Comparison of ENCODE assay signal across 26 mouse cellular contexts in the genomic region with DNA sequence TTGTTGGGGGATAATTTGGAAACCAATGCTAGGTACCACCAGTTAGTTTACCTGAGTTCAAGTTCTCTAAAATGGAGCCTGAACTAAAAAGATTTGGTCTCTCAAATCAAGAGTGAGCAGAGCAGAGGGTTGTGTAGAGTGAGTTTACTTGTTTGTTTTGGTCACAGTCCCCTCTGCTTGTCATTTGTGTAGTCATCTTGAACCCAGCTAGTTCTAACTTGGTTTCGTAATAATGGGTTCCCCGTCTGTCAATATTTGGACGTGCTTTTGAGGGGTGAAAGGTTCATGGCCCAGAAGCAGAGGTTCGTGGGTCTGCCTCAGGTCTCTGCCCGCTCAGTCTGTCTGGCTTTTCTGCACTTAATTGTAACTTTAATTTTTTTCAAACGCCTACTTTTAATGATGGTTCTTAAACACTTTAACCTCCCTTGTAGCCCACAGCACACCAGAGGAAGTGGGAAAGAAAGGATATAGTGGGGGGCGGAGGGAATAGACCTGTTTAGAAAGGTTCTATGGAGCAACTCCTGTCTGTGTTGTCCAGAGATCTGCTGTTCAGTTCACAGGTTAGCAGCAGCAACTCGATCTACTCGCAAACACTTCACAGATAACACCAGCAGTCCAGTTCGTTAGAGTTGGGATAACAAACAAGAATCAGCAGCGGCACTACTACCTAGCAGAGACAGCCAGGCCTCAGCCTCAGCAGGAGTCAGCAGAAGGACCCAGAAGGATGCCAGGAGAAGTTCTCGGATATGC. TPM values are rescaled to one million over a fixed set of nuclear protein-coding genes. Genes with fewer than 3 reads are reported as not detected.
"Had no signal": no experiment of that assay in that cellular context is flagged by ENCODE, and none has a peak within 500 bp of the region (broad histone marks: within the 10 kb centered on the region; RNA-seq: fewer than 3 reads in every experiment).

No protein-coding gene starts in this region.

- H3K4me3 ChIP-seq: heart, adult 2 months; heart, embryonic 12.5 days; hindbrain, embryonic 10.5 days; hindbrain, embryonic 12.5 days; intestine, embryonic 15.5 days; layer of hippocampus, adult 2 months; left cerebral cortex, adult 2 months; limb, embryonic 10.5 days; limb, embryonic 12.5 days had no signal

- H3K9ac ChIP-seq: forebrain, postnatal 0 days; heart, embryonic 12.5 days; hindbrain, embryonic 12.5 days; hindbrain, embryonic 14.5 days; intestine, embryonic 15.5 days; limb, embryonic 12.5 days had no signal

- DNase-seq: forebrain, postnatal 0 days; gastrocnemius, postnatal 14 days; heart, adult 2 months; heart, postnatal 10 days; heart, postnatal 4 days; kidney, adult 18-20 months; kidney, adult 8-10 months; kidney, postnatal 10 days; kidney, postnatal 25 days; kidney, postnatal 4 days had no signal

- H3K9me3 ChIP-seq: heart, embryonic 12.5 days; hindbrain, embryonic 10.5 days; hindbrain, embryonic 12.5 days; intestine, embryonic 15.5 days; limb, embryonic 10.5 days; limb, embryonic 12.5 days had no signal

- H3K4me2 ChIP-seq: heart, embryonic 12.5 days; hindbrain, embryonic 12.5 days; hindbrain, embryonic 14.5 days; intestine, embryonic 15.5 days; limb, embryonic 12.5 days had no signal

- H3K36me3 ChIP-seq: heart, embryonic 12.5 days; hindbrain, embryonic 10.5 days; hindbrain, embryonic 12.5 days; intestine, embryonic 15.5 days; limb, embryonic 10.5 days; limb, embryonic 12.5 days had no signal

- H3K27ac ChIP-seq: heart, adult 2 months; hindbrain, embryonic 10.5 days; hindbrain, embryonic 12.5 days; hindbrain, embryonic 14.5 days; intestine, embryonic 15.5 days; layer of hippocampus, adult 2 months; left cerebral cortex, adult 2 months; limb, embryonic 10.5 days; limb, embryonic 12.5 days had no signal

- ATAC-seq: forebrain, postnatal 0 days; hindbrain, embryonic 16.5 days; inflammation-experienced regulatory T-cells, adult 6 months; intestine, embryonic 15.5 days; intestine, postnatal 0 days had no signal

- H3K27me3 ChIP-seq: heart, embryonic 12.5 days; hindbrain, embryonic 12.5 days; intestine, embryonic 15.5 days had no signal

RNA-seq across cellular contexts. Expression of a gene that starts 56.4 kb away (rescaled TPM):
- total RNA-seq: forebrain, postnatal 0 days; granulocyte monocyte progenitor cell, adult 5-6 weeks; layer of hippocampus, postnatal 25 days; left cerebral cortex, adult 2 months; left cerebral cortex, postnatal 14 days had no signal
- polyA plus RNA-seq: forebrain, postnatal 0 days; heart, adult 2 months; heart, embryonic 12.5 days; hindbrain, embryonic 10.5 days; hindbrain, embryonic 12.5 days; hindbrain, embryonic 14.5 days; inflammation-experienced regulatory T-cells, adult 6 months; intestine, embryonic 15.5 days; intestine, postnatal 0 days; kidney, embryonic 14.5 days; limb, embryonic 10.5 days had no signal
